Mouse (Mus musculus): ENCODE results near the gene Wdfy2.

- TF ChIP-seq CTCF (IDR thresholded peaks at IDR 0.05; ENCODE audit: extremely low read depth, insufficient read depth, low read length) (no peak), POLR2A (IDR thresholded peaks at IDR 0.05; ENCODE audit: extremely low read depth, insufficient read depth, low read length) (no peak)
Observed at GRCm38 (mm10) chr14:62837641-62838252, at the start of gene Wdfy2.

All from cortical plate, adult 2 months (tissue).